Mouse (Mus musculus) CH12.LX (cell line): ENCODE measurements around the gene Cmip.

Source experiments
- CHD1 ChIP-seq: IDR thresholded peaks from 2 replicates; pipeline ENCODE4 v1.6.1; 2012; ENCODE audit warnings: low read depth, low read length, improper control_type of control experiment, inconsistent platforms
- CTCF ChIP-seq, 2 experiments: IDR thresholded peaks in 1 of 2; conservative IDR thresholded peaks in 1 of 2; 2 replicates each; pipeline ENCODE4 v1.5.1; 2011 to 2012; ENCODE audit warnings: low read depth in 2 of 2, low read length in 2 of 2, improper control_type of control experiment in 1 of 2, inconsistent platforms in 1 of 2, mild to moderate bottlenecking in 1 of 2, moderate library complexity in 1 of 2
- E2F4 ChIP-seq: IDR thresholded peaks from 2 replicates; pipeline ENCODE4 v1.6.1; 2011; ENCODE audit warnings: low read depth, low read length, improper control_type of control experiment; ENCODE audit not compliant: insufficient replicate concordance
- EP300 ChIP-seq: IDR thresholded peaks from 2 replicates; pipeline ENCODE4 v1.6.1; 2011; ENCODE audit warnings: low read length, improper control_type of control experiment
- JUND ChIP-seq: conservative IDR thresholded peaks from 2 replicates; pipeline ENCODE4 v1.6.1; 2011; ENCODE audit warnings: low read depth, low read length, improper control_type of control experiment
- MAX ChIP-seq: IDR thresholded peaks from 2 replicates; pipeline ENCODE4 v1.6.1; 2011; ENCODE audit warnings: low read length, improper control_type of control experiment
- MAZ ChIP-seq: IDR thresholded peaks from 2 replicates; pipeline ENCODE4 v1.6.1; 2012; ENCODE audit warnings: low read depth, mild to moderate bottlenecking, inconsistent platforms, low read length, improper control_type of control experiment, moderate library complexity
- MEF2A ChIP-seq: IDR thresholded peaks from 2 replicates; pipeline ENCODE4 v1.6.1; 2014; ENCODE audit warnings: low read depth, mild to moderate bottlenecking, inconsistent platforms, low read length, improper control_type of control experiment, borderline replicate concordance
- POLR2A ChIP-seq: IDR thresholded peaks from 2 replicates; pipeline ENCODE4 v1.6.1; 2011; ENCODE audit warnings: low read depth, mild to moderate bottlenecking, improper control_type of control experiment, low read length
- TBP ChIP-seq: conservative IDR thresholded peaks from 2 replicates; pipeline ENCODE4 v1.6.1; 2011; ENCODE audit warnings: low read depth, low read length, improper control_type of control experiment
- TCF12 ChIP-seq: IDR thresholded peaks from 2 replicates; pipeline ENCODE4 v1.6.1; 2014; ENCODE audit warnings: low read depth, mild to moderate bottlenecking, inconsistent platforms, low read length, improper control_type of control experiment
- ZC3H11A ChIP-seq: IDR thresholded peaks from 2 replicates; pipeline ENCODE4 v1.6.1; 2012; ENCODE audit warnings: low read depth, mild to moderate bottlenecking, inconsistent platforms, low read length, improper control_type of control experiment
- ZNF384 ChIP-seq: IDR thresholded peaks from 2 replicates; pipeline ENCODE4 v1.6.1; 2012; ENCODE audit warnings: low read depth, low read length, improper control_type of control experiment, inconsistent platforms

DNA sequence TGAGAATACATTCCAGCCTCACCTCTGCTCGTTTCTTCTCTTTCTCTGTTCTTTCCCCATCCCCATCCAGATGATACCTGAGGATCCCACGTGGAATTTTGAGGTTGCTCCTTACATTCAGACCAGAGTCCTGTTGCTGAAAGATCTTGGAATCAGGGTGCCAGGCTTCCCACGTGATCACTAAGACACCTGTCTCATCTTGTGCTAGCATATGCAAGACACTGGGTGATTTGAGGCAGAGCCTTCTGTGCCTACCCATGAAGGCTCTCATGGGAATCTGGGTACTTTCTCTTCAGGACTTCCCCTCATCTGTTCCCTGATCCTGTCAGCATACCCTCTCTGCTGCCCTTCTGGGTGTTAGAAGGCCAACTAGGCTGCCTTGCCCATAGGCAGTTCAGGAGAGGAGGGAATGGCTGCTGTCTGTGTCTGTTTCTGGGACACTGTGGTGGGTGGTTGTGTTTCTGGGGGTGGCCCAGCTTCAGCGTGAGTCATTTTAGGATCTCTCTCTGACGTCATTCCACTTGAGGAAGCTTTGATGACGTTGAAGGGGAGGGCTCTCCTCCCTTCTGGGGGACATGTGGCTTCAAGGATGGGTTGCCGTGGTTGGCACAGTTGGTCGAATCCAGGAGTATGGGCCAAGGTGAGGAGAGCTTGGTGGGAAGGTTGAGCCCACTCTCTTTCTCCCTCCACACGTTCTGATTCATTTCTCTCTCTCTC, 28.1 kb downstream of the Cmip start:
- TF ChIP-seq TBP = no peak
- no peak for TF ChIP-seq CHD1
- peak; percentile 73 for TF ChIP-seq EP300
- TF ChIP-seq ZNF384 = no peak
- TF ChIP-seq E2F4 = no peak
- no peak for TF ChIP-seq POLR2A
- peak; percentile 91 for TF ChIP-seq JUND
- TF ChIP-seq CTCF (conservative IDR thresholded peaks at IDR 0.05 in 1 of 2, IDR thresholded peaks at IDR 0.05 in 1 of 2; ENCODE audit: low read depth in 2 of 2, low read length in 2 of 2) = no peak
- TF ChIP-seq MAX = no peak
- TF ChIP-seq MEF2A = peak; percentile 60; the same call in 1 of the 2 replicates
- 0 out of 2 replicates have a peak, but pooled peaks have one; percentile 74 for TF ChIP-seq MAZ
- peak; percentile 70; the same call in 1 of the 2 replicates for TF ChIP-seq TCF12
- no peak for TF ChIP-seq ZC3H11A
